Mouse (Mus musculus) lung, adult 2 months (tissue): Measurements from ENCODE around the gene Idnk.

Experiments
- CTCF ChIP-seq: fragments of 200-500 bp; IDR thresholded peaks from 2 replicates; pipeline ENCODE4 v1.5.1; 2011; ENCODE audit warnings: mild to moderate bottlenecking, low read length, control low read depth; ENCODE audit not compliant: insufficient read depth
- POLR2A ChIP-seq: fragments of 200-500 bp; IDR thresholded peaks from 2 replicates; pipeline ENCODE4 v1.6.1; 2011; ENCODE audit warnings: low read depth, mild to moderate bottlenecking, control low read depth, low read length, borderline replicate concordance; ENCODE audit errors: extremely low read depth

- TF ChIP-seq POLR2A: no peak
- TF ChIP-seq CTCF: no peak
Observed at GRCm38 (mm10) chr13:58201908-58202307, 44.5 kb downstream of the Idnk start.
